Mouse (Mus musculus): ENCODE data around the gene Smim26. TPM values are rescaled to one million over a fixed set of nuclear protein-coding genes. Genes with fewer than 3 reads are reported as not detected.
"Not testable (repeated sequence)": the region's sequence is repeated elsewhere in the genome, so short reads cannot be mapped to it uniquely, and the experiment has no call there.

Gene Smim26
- polyA plus RNA-seq, 1 experiment, result 4.5 TPM

DNA sequence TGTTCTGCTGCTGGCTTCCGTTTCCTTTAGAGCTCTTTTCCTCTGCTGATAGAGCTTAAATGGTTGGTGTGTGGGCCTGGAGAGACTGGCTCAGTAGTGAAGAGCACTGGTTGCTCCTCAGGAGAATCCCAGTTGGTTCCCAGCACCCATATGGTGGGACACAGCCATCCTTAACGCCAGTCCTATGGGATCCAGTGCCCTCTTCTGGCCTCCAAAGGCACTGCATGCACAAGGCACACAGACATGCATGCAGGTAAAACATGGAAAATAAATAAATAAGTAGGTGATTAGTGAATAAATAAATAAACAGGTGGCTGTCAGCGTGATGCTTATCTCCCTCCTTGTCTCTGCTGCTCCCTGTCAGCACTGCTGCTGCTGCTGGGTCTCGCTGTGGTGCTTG lies 5.1 kb upstream of the Smim26 start:
- 84% methylated on average over 4 of the region's 4 CpGs for WGBS
- DNase-seq, result no peak
- H3K4me3 ChIP-seq (replicated peaks; ENCODE audit: extremely low read depth, low read depth, low read length), result no peak overlapping the region
- 0 out of 2 replicates have a peak, but pooled peaks have one; percentile 26 for TF ChIP-seq CTCF (IDR thresholded peaks at IDR 0.05; ENCODE audit: insufficient read depth, low read length)
- no peak for TF ChIP-seq POLR2A (IDR thresholded peaks at IDR 0.05; ENCODE audit: borderline replicate concordance, extremely low read depth, low read depth, low read length)
- no peaks in the 10 kb centered on the region for H3K4me1 ChIP-seq (ENCODE audit: control insufficient read depth, insufficient read depth, low read length)

GRCm38 (mm10) chr2:144593036-144593435 lies 818 bp upstream of the Smim26 start:
- H3K4me1 ChIP-seq (ENCODE audit: control insufficient read depth, insufficient read depth, low read length); DNase-seq; H3K4me3 ChIP-seq (replicated peaks; ENCODE audit: extremely low read depth, low read depth, low read length): not testable (repeated sequence)
- WGBS, result 64% methylated on average over 8 of the region's 8 CpGs

DNA sequence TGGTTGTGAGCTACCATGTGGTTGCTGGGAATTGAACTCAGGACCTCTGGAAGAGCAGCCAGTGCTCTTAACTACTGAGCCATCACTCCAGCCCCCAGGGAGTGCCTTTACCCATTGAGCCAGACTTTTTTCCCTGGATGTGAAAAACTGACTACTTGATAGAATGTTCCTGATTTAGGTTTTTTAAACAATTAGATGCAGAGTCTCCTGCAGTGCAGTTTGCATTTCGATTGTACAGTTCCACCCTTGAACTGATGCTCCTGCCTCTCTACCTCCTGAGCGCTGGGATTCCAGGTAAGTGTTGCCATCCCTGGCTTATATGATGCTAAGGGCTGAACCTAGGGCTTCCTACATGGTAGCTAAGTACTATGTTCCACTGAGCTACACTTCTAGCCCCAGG lies 4.2 kb downstream of the Smim26 start:
- DNase-seq, result no peak
- no peak for TF ChIP-seq CTCF (IDR thresholded peaks at IDR 0.05; ENCODE audit: insufficient read depth, low read length)
- TF ChIP-seq POLR2A (IDR thresholded peaks at IDR 0.05; ENCODE audit: borderline replicate concordance, extremely low read depth, low read depth, low read length), result no peak
- no peak overlapping the region for H3K4me3 ChIP-seq (replicated peaks; ENCODE audit: extremely low read depth, low read depth, low read length)
- H3K4me1 ChIP-seq (ENCODE audit: control insufficient read depth, insufficient read depth, low read length), result peaks cover 5% of the 10 kb centered on the region
- WGBS, result 67% methylated on average over 2 of the region's 2 CpGs

GRCm38 (mm10) chr2:144599831-144600687 lies 6.2 kb downstream of the Smim26 start, which contains the start of gene Dtd1:
TSS of gene Dtd1 (plus strand) at chr2:144599897.
- DNase-seq, result peak; percentile 90
- peak; percentile 54 for TF ChIP-seq CTCF (IDR thresholded peaks at IDR 0.05; ENCODE audit: insufficient read depth, low read length)
- TF ChIP-seq POLR2A (IDR thresholded peaks at IDR 0.05; ENCODE audit: borderline replicate concordance, extremely low read depth, low read depth, low read length), result peak; percentile 64; the same call in 1 of the 2 replicates
- Histone ChIP-seq H3K4me1 (ENCODE audit: control insufficient read depth, insufficient read depth, low read length) (peaks cover 2% of the 10 kb centered on the region; the same call in 1 of the 2 replicates), H3K4me3 (replicated peaks; ENCODE audit: extremely low read depth, low read depth, low read length) (peak within 1 kb of the TSS; percentile 86)
- 2% methylated on average over 50 of the region's 50 CpGs for WGBS

- Histone ChIP-seq H3K4me1 (ENCODE audit: control insufficient read depth, insufficient read depth, low read length) (peaks cover 2% of the 10 kb centered on the region; the same call in 1 of the 2 replicates), H3K4me3 (replicated peaks; ENCODE audit: extremely low read depth, low read depth, low read length) (no peak overlapping the region)
- TF ChIP-seq POLR2A (IDR thresholded peaks at IDR 0.05; ENCODE audit: borderline replicate concordance, extremely low read depth, low read depth, low read length), result no peak
- TF ChIP-seq CTCF (IDR thresholded peaks at IDR 0.05; ENCODE audit: insufficient read depth, low read length), result no peak
- 97% methylated on average over 1 of the region's 1 CpGs for WGBS
- DNase-seq, result no peak
Observed at GRCm38 (mm10) chr2:144601576-144601975, 7.7 kb downstream of the Smim26 start.

DNA sequence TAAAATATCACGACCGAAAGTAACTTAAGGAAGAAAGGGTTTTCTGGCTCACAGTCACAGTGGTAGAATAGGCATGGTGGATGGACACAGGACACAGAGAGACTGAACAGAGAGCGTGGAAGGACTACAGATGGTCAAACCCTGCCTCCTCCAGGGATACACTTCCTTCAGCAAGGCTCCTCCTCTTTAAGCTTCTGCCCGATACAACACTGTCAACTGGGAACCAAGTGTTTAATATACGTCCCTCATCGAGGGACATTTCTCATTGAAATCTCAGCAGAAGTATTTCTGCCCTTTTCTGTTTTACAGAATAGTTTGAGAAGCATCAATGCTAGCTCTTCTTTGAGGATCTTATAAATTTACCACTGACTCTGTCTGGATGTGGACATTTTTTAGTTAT lies 20.1 kb downstream of the Smim26 start:
- 91% methylated on average over 6 of the region's 6 CpGs for WGBS
- Histone ChIP-seq H3K4me1 (ENCODE audit: control insufficient read depth, insufficient read depth, low read length) (no peaks in the 10 kb centered on the region), H3K4me3 (replicated peaks; ENCODE audit: extremely low read depth, low read depth, low read length) (no peak overlapping the region)
- no peak for TF ChIP-seq CTCF (IDR thresholded peaks at IDR 0.05; ENCODE audit: insufficient read depth, low read length)
- TF ChIP-seq POLR2A (IDR thresholded peaks at IDR 0.05; ENCODE audit: borderline replicate concordance, extremely low read depth, low read depth, low read length), result no peak
- DNase-seq, result no peak

- DNase-seq, result no peak
- 78% methylated on average over 16 of the region's 16 CpGs for WGBS
- Histone ChIP-seq H3K4me1 (ENCODE audit: control insufficient read depth, insufficient read depth, low read length) (no peaks in the 10 kb centered on the region), H3K4me3 (replicated peaks; ENCODE audit: extremely low read depth, low read depth, low read length) (no peak overlapping the region)
- TF ChIP-seq POLR2A (IDR thresholded peaks at IDR 0.05; ENCODE audit: borderline replicate concordance, extremely low read depth, low read depth, low read length) (no peak), CTCF (IDR thresholded peaks at IDR 0.05; ENCODE audit: insufficient read depth, low read length) (no peak)
Observed at GRCm38 (mm10) chr2:144617074-144617874, 23.4 kb downstream of the Smim26 start.

- WGBS, result 90% methylated on average over 6 of the region's 6 CpGs
- Histone ChIP-seq H3K4me1 (ENCODE audit: control insufficient read depth, insufficient read depth, low read length) (no peaks in the 10 kb centered on the region), H3K4me3 (replicated peaks; ENCODE audit: extremely low read depth, low read depth, low read length) (no peak overlapping the region)
- TF ChIP-seq POLR2A (IDR thresholded peaks at IDR 0.05; ENCODE audit: borderline replicate concordance, extremely low read depth, low read depth, low read length) (no peak), CTCF (IDR thresholded peaks at IDR 0.05; ENCODE audit: insufficient read depth, low read length) (no peak)
- DNase-seq, result no peak
Observed at GRCm38 (mm10) chr2:144621491-144621890, 27.6 kb downstream of the Smim26 start.

GRCm38 (mm10) chr2:144633551-144633950 lies 39.7 kb downstream of the Smim26 start:
- DNase-seq, result no peak
- no peaks in the 10 kb centered on the region for H3K4me1 ChIP-seq (ENCODE audit: control insufficient read depth, insufficient read depth, low read length)
- TF ChIP-seq POLR2A (IDR thresholded peaks at IDR 0.05; ENCODE audit: borderline replicate concordance, extremely low read depth, low read depth, low read length) (no peak), CTCF (IDR thresholded peaks at IDR 0.05; ENCODE audit: insufficient read depth, low read length) (no peak)
- WGBS, result 88% methylated on average over 2 of the region's 2 CpGs
- H3K4me3 ChIP-seq (replicated peaks; ENCODE audit: extremely low read depth, low read depth, low read length), result no peak overlapping the region

Data from lung, adult 2 months (tissue).